Mouse (Mus musculus): Measurements from ENCODE around the gene Fzd9. TPM values are rescaled to one million over a fixed set of nuclear protein-coding genes. Genes with fewer than 3 reads are reported as not detected.
"Not testable (repeated sequence)": the region's sequence is repeated elsewhere in the genome, so short reads cannot be mapped to it uniquely, and the experiment has no call there.

The Fzd9 gene
- polyA plus RNA-seq, 2 experiments from 2014 or later = not detected

DNA sequence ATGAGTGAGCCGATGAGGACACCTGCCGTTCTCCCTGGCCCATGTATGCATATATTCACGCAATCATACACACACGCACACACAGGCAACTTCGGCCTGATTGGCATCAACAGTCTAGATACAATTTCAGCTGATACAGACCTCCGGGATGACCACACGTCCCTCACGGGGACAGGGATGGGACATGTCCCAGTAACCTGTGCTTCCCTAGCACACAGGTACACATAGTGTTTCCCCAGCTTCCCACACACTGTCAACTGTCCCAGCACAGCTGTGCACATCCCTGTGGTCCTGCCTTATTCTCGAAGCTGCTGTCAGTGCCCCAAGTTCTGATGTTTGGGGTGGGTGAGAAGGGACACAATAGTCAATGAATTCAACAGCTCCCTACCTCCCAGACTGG lies 3.7 kb downstream of the Fzd9 start:
- ATAC-seq = no peak

DNA sequence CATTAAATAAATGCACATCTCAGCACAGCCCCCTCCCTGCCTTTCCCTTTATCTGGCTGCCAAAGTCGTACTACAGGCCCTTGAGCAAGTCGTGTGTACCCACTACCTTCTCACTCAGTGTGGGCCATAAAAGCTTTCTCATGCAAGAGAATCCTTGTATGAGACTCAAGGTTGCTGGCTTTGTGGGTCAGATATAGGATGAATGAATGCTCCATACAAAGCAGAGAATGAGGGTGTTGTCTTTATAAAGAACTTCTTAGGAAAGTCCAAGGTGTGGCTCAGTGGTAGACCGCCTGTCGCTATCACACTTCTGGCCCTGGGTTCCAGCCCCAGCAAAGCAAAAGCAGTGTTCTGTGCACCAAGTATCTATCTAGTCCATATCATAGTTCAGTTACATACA lies 4.5 kb downstream of the Fzd9 start:
- ATAC-seq = no peak

DNA sequence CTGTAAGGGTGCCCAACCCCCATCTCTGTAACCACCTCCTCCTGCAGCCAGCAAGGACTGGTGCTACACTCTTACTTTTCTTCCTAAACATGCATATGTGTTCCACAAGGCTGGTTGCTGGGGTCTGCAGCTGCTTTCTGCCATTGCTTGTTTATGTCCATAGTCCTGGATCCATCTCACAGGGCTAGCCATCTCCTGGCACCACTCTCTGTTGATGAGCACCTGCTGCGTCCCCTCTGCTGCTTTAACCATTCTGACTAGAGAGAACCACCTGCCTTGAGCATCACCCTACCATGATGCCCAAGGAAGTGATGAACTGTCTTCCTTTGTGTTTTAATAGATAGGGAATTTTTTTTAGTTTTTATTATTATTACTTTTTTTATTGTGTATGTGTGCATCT lies 7.9 kb downstream of the Fzd9 start:
- no peak for ATAC-seq

DNA sequence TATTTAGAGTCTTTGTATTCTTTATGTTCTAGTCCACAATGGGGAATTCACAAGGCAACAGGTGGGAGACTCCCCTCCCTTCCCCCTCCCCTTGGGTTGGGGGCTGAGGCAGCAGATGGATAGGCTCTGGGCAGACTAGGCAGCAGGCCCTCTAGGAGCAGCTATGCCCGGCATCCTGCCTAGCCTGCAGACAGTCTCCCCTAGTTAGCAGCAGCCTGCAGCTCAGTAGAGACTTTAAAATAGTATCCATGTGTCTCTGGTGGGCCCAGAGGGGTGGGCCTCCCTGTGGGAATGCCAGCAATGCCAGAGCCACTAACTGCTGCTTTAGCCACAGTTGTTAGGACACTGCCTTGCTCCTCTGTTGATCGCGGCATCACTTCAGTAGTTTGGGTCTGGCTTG lies 8.4 kb downstream of the Fzd9 start:
- ATAC-seq = no peak

DNA sequence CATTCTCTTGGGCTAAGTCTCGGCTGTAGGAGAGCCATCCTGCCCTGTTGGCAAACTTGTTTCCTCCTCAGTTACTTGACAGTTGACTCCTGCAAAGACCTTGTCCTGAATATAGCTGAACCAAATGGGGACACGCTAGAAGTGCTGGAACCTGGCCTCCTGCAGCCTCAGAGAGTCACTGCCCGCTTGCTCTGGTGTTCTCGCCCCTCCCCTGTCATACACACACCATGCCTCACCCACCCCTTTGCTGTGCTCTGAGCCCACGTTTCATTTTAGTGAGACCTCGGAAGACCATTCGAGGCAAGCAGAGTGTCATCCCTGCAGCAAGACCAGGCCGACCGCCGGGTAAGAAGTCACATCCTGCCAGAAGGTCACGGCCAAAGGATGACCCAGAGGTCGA lies 8.9 kb downstream of the Fzd9 start:
- no peak for ATAC-seq

DNA sequence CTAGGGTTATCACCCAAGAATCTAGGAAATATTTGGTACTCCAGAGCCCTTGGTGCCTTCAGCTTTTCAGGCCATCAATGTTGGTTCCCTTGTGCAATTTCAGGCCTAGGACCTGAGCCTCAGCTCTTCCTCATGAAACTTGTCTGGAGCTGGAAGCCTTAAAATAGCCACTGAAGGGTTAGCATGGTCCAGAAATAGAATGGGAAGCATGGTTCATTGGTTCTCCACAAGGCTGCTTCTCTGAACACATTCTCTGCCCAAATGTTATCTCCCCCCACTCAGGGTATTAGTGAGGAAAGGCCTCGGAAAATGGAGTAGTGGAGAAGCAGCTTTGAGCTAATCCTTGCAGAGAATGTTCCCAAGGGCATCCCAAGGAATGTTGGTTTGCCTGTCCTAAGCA lies 9.6 kb downstream of the Fzd9 start:
- no peak for ATAC-seq

DNA sequence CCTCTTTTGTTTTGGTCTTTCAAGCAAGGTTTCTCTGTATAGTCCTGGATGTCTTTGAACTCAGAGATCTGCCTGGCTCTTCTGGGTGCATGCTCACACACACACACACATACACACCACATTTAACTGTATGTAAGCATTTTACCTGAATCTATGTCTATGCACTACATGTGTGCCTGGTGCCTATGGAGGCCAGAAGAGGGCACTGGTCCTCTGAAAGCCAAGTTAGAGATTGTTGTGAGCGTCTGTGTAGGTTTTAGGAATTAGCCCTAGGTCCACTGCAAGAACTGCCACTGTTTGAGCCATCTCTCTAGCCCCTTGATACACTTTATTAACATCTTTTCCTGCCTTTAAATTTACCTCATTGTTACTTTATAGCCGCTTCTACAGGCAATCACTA lies 12.2 kb downstream of the Fzd9 start:
- no peak for ATAC-seq

DNA sequence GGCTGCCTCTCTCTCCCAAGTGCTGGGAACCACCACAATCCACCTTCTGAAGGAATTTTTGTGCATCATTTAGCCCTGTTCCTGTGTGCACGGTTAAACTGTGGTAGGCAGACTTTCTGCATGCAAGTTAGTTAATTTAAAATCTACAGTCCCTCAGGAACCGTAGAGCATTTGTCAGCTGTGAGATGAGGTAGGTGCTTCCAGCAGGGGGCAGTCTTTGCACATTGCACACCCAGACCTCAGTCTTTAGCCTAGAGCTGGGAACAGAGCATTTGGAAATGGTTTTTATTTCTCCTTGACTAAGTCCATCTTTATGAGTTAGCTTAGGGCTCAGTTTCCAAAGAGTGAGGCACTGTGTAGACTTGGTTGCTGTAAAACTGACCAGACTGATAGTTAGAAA lies 14.5 kb downstream of the Fzd9 start:
- no peak for ATAC-seq

DNA sequence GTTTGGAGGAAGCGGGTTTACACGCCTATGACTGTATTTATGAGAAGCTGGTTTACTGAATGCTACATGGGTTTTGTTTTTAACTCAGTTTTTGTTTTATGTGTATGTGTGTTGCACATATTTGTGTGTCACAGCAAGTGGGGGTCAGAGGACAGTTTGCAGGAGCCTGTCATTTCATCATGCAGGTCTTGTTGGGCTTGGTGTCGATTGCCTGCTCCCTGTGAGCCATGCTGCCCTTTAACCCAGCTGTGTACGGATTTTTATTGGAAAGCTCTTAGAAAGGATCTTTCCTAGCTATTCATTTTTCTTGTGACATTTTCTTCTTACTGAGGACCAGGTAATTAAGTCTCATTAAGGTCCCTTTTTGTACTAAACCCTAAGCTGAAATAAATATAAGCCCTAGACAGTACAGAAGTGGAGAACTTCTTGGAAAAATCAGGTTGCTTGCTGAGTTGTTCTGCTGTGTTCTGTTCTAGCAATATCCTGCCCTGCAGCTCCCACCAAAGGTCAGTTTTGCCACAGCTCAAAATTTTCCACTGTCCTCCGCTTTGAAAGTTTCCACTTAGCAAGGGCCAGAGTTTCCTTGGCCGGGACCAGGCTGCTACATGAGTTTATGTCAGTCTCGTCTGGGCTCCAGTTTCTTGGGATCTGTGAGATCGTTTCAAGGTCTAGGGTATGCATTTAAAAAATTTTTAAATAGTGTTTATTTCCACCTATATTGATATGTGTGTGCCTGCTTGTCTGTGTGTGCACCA lies 17.7 kb downstream of the Fzd9 start:
- no peak for ATAC-seq

DNA sequence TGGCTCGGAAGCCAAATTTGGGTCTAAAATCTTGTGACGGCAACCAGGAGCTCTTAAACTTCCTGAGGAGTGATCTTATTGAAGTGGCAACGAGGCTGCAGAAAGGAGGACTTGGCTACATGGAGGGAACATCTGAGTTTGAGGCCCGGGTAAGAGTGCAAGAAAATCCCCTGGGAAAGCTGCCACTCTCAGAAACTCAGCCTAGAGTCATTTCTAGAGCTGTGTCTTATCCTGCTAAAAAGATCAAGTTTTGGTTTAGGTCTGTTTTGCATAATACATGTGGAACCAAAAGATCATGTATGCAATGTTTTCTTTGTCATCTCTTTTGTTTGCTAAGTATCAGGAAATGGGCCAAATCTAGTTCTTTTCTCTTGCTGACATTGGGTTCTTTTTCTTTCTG lies 20.8 kb downstream of the Fzd9 start:
- no peak for ATAC-seq

DNA sequence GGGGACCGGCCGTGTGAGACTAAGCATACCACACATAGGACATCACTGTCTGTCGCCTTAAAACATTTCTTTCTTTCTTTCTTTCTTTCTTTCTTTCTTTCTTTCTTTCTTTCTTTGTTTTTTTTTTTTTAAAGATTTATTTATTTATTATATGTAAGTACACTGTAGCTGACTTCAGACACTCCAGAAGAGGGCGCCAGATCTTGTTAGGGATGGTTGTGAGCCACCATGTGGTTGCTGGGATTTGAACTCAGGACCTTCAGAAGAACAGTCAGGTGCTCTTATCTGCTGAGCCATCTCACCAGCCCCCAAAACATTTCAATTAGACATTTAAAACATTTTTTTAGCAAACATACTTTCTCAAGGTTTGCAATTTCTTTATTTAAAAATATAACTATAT lies 25.2 kb downstream of the Fzd9 start:
- ATAC-seq = not testable (repeated sequence)

DNA sequence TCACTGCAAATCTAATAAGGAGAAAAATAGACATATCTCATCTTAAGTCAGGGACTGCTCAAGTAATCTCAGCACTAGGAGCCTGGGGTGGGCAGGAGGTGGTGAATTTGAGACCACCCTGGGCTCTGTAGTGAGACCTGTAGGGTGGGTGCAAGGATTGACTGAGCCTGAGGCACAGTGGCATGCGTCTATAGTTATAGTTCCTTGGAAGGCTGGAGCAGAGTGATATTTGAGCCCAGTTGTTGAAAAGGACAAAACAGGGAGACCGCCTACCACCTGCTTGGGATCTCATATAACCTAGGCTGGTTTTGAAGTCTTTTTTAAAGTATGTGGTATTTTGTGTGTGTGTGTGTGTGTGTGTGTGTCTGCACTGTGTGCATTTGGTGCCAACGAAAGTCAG lies 26.9 kb downstream of the Fzd9 start:
- ATAC-seq = no peak

DNA sequence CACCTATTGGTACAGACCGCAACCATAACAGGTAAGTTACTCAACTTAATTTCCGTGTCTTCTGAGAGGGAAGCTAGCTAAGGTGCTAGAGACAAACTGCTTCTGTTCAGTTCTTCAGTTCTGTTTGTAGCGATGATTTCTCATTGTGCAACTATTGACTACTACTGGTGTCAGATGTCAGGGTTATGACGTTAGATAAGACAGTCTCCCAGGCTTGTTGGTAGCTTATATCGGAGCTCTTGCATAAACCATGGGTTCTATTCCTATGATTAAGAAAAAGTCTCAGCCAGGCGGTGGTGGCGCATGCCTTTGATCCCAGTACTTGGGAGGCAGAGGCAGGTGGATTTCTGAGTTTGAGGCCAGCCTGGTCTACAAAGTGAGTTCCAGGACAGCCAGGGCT lies 29.0 kb downstream of the Fzd9 start:
- no peak for ATAC-seq

DNA sequence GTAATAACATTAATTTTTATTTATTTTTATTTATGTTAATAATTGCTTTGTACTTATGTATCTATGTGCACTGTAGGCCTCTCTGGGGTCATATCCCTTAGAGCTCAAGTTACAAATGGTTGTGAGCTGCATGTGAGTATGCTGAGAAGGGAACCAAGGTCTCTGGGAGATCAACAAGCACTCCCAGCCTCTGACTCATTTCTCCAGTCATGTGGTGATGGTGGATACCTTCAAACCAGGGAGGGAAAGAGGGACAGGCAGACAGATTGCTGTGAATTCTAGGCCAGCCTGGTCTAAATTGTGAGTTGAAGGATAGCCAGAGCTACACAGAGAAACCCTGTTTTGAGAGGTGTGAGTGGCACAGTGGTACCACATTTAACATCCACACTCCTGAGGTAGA lies 30.1 kb downstream of the Fzd9 start:
- no peak for ATAC-seq

DNA sequence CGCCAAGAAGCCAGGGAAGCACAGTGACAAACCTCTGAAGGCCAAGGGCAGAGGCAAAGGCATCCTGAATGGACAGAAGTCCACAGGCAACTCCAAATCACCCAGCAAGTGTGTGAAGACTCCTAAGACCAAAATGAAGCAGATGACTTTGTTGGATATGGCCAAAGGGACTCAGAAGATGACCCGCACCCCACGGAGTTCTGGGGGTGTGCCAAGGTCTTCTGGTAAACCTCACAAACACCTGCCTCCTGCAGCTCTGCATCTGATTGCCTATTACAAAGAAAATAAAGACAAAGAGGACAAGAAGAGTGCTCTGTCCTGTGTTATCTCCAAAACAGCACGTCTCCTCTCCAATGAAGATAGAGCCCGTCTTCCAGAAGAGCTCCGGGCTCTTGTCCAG lies 34.2 kb downstream of the Fzd9 start:
- ATAC-seq = no peak

DNA sequence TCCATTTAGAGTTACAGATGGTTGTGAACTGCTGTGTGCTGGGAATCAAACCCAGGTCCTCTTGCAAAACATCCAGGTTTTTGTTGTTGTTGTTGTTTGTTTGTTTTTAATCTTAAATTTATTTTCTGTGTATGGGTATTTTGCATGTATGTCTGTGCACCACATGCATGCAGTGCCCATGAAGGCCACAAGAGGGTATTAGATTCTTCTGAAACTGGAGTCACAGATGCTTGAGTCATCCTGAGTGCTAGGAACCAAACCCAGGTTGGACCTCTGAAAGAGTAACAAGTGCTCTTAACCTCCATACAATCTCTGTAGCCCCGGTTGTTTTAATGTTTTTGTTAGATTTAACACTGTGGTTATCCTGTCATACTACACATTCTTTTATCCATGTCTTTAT lies 42.8 kb downstream of the Fzd9 start:
- no peak for ATAC-seq

DNA sequence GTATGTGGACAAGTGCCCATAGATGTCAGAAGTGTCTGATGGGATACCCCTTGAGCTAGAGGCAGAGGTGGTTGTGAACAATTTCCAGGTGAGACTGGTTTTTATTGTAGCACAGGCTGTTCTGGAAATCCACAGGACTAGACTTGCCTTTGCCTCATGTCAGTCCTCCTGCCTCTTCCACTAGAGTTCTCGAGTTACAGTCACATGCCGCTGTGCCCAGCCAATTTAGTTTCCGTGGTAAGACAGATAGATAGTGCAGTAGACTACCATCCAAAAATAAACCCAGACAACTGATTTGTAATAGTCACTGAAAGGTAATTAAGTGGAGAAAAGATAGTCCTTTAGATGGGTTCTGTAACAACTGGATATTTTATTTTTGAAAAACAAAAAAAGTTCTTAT lies 48.3 kb downstream of the Fzd9 start:
- ATAC-seq = no peak

Other genes starting within 250 kb of the Fzd9 start
- 10 to 100 TPM; 53.9 to 66.7 TPM for gene Abhd11, start 242.1 kb downstream of the Fzd9 start, polyA plus RNA-seq (2017; shearing (Covaris generic))
- gene Stx1a, start 227.7 kb downstream of the Fzd9 start, polyA plus RNA-seq (2017; shearing (Covaris generic)) = 10 to 100 TPM; 15.1 to 15.2 TPM
- 10 to 100 TPM; 27.4 to 30.4 TPM for gene Dnajc30, start 187.0 kb downstream of the Fzd9 start, polyA plus RNA-seq (2017; shearing (Covaris generic))
- gene Bud23, start 186.3 kb downstream of the Fzd9 start, polyA plus RNA-seq (2017; shearing (Covaris generic)) = 10 to 100 TPM; 60.3 to 84.8 TPM
- not detected for gene Vps37d, start 173.0 kb downstream of the Fzd9 start, polyA plus RNA-seq (2017; shearing (Covaris generic))
- not detected for gene Mlxipl, start 161.3 kb downstream of the Fzd9 start, polyA plus RNA-seq (2017; shearing (Covaris generic))
- gene Tbl2, start 101.6 kb downstream of the Fzd9 start, polyA plus RNA-seq (2017; shearing (Covaris generic)) = 1 to 10 TPM; 5.2 to 5.4 TPM
- gene Bcl7b, start 82.9 kb downstream of the Fzd9 start, polyA plus RNA-seq (2017; shearing (Covaris generic)) = 10 to 100 TPM; 41.8 to 53.6 TPM
- 10 to 100 TPM; 20.8 to 23.9 TPM for gene Baz1b, start 64.0 kb downstream of the Fzd9 start, polyA plus RNA-seq (2017; shearing (Covaris generic))
- not detected for gene Fkbp6, start 98.8 kb upstream of the Fzd9 start, polyA plus RNA-seq (2017; shearing (Covaris generic))
- under 1 TPM in 1 of 2 experiments, not detected in 1; 0.22 TPM for gene Trim50, start 102.1 kb upstream of the Fzd9 start, polyA plus RNA-seq (2017; shearing (Covaris generic))
- 10 to 100 TPM; 19.9 to 22.0 TPM for gene Nsun5, start 118.7 kb upstream of the Fzd9 start, polyA plus RNA-seq (2017; shearing (Covaris generic))
- 10 to 100 TPM; 10.8 to 17.4 TPM for gene Pom121, start 143.3 kb upstream of the Fzd9 start, polyA plus RNA-seq (2017; shearing (Covaris generic))